Comparison of ENCODE assay signal across 8 mouse cellular contexts in the genomic region with DNA sequence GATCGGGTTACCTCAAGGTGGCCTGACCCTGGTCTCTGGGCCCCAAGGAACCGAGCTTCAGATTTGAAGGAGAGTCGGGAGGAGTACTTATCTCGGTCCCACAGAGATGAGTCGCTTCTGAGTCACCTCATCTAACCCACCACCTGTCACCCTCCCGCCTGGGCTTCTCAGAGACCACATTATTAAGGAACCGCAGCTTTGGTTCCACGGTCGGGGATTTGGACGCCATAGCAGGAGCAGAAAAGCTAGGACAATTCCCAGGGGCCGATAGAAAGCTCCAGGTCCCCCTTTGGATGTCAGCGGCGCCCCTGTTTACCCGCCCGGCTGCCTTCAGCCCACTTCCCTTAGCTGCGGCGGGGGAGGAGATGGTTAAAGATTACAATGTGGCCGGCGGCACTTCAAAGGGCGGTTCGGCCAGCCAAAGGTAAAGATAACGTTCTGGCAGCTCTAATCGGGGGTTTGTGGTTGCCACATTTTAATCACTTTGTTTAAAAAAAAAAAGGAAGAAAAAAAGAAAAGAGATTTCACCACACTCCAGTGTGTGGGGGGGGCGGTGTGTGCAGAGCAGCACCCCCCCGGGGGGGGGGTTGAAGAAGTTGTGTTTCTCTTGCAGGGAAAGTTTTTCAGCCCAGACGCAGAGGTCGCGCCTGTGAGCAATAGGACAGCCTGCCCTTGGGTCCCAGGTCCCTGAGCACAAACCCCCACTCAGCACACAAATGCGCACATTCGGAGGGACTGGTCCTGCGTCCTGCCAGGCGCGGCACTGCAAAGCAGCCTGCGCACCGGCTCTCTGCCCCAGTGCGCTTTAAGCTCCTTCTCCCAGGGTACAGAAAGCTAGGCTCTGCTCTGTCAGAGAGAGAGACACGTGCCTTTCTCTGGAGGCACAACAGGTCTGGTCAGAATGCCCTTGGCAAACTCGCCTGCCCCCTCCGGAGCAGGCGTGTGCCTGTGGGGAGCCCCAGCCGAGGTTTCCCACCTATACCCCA. TPM values are rescaled to one million over a fixed set of nuclear protein-coding genes. Genes with fewer than 3 reads are reported as not detected.
DNase-seq lines count a peak whose midpoint lies in the region; ATAC-seq and TF ChIP-seq lines count a peak whose summit lies in the region.

No protein-coding gene starts in this region.

- TF ChIP-seq POLR2A in cortical plate, adult 2 months (IDR thresholded peaks at IDR 0.05; ENCODE audit: extremely low read depth, insufficient read depth, low read length): no peak

- H3K36me3 ChIP-seq in hindbrain, embryonic 15.5 days: no peaks in the 10 kb centered on the region
- H3K36me3 ChIP-seq in lung, postnatal 0 days (ENCODE audit: insufficient read depth, low read length): no peaks in the 10 kb centered on the region
- no peaks in the 10 kb centered on the region for H3K36me3 ChIP-seq in stomach, embryonic 14.5 days (ENCODE audit: control insufficient read depth, insufficient read depth, low read length)

- H3K9me3 ChIP-seq in hindbrain, embryonic 15.5 days: no peaks in the 10 kb centered on the region
- no peaks in the 10 kb centered on the region for H3K9me3 ChIP-seq in lung, postnatal 0 days (ENCODE audit: low read length)
- H3K9me3 ChIP-seq in stomach, embryonic 14.5 days (ENCODE audit: control insufficient read depth, low read depth, low read length): no peaks in the 10 kb centered on the region

- TF ChIP-seq CTCF in cortical plate, adult 2 months (IDR thresholded peaks at IDR 0.05; ENCODE audit: extremely low read depth, insufficient read depth, low read length): no peak
- TF ChIP-seq CTCF in lung, postnatal 0 days (IDR thresholded peaks at IDR 0.05): no peak

- no peak for DNase-seq in frontal cortex, postnatal 10 days (ENCODE audit: low spot score in 2 of 2)
- DNase-seq in MEL-GATA-1-ER (ENCODE audit: extremely low read depth, low read depth): peak; percentile 37
- DNase-seq in lung, postnatal 0 days (ENCODE audit: low spot score): peak; percentile 45
- DNase-seq in urinary bladder, postnatal 10 days (ENCODE audit: low spot score): no peak

- ATAC-seq in frontal cortex, adult (ENCODE audit: low TSS enrichment): peak; percentile 64
- peak; percentile 76 for ATAC-seq in hindbrain, embryonic 15.5 days (ENCODE audit: low FRiP score, low read depth)
- ATAC-seq in lung, postnatal 0 days: peak; percentile 72
- peak; percentile 71 for ATAC-seq in stomach, embryonic 14.5 days (ENCODE audit: insufficient number of reproducible peaks, insufficient read depth, low FRiP score, low read depth)

- H3K4me3 ChIP-seq in cortical plate, adult 2 months (ENCODE audit: insufficient read depth, low read length): peak overlapping the region; percentile 54
- peak overlapping the region; percentile 54 for H3K4me3 ChIP-seq in hindbrain, embryonic 15.5 days
- H3K4me3 ChIP-seq in lung, postnatal 0 days (ENCODE audit: low read depth, low read length): peak overlapping the region; percentile 28
- peak overlapping the region; percentile 47 for H3K4me3 ChIP-seq in stomach, embryonic 14.5 days (ENCODE audit: low read depth, low read length)

- no peak for TF ChIP-seq EP300 in lung, postnatal 0 days (IDR thresholded peaks at IDR 0.05)

- WGBS in hindbrain, embryonic 15.5 days: under 1% methylated on average over 41 of the region's 41 CpGs
- WGBS in lung, postnatal 0 days: under 1% methylated on average over 41 of the region's 41 CpGs
- under 1% methylated on average over 41 of the region's 41 CpGs for WGBS in stomach, embryonic 14.5 days

- H3K4me1 ChIP-seq in cortical plate, adult 2 months (ENCODE audit: control insufficient read depth, insufficient read depth, low read length): no peaks in the 10 kb centered on the region; the same call in 1 of the 2 replicates
- H3K4me1 ChIP-seq in hindbrain, embryonic 15.5 days (replicated peaks): peaks cover 32% of the 10 kb centered on the region
- H3K4me1 ChIP-seq in lung, postnatal 0 days (ENCODE audit: insufficient read depth, low read depth, low read length): peaks cover 7% of the 10 kb centered on the region
- H3K4me1 ChIP-seq in stomach, embryonic 14.5 days (ENCODE audit: control insufficient read depth, insufficient read depth, low read length): peaks cover 8% of the 10 kb centered on the region

- H3K27me3 ChIP-seq in hindbrain, embryonic 15.5 days: peaks cover 37% of the 10 kb centered on the region
- peaks cover 28% of the 10 kb centered on the region for H3K27me3 ChIP-seq in lung, postnatal 0 days (replicated peaks; ENCODE audit: insufficient read depth, low read length)
- H3K27me3 ChIP-seq in stomach, embryonic 14.5 days (ENCODE audit: control insufficient read depth, insufficient read depth, low read length): peaks cover 16% of the 10 kb centered on the region

- peak overlapping the region; percentile 98 for H3K4me2 ChIP-seq in hindbrain, embryonic 15.5 days
- H3K4me2 ChIP-seq in lung, postnatal 0 days (replicated peaks; ENCODE audit: low read depth, low read length): peak overlapping the region; percentile 62
- H3K4me2 ChIP-seq in stomach, embryonic 14.5 days (replicated peaks; ENCODE audit: low read depth, low read length): peak overlapping the region; percentile 94

- no peak overlapping the region for H3K27ac ChIP-seq in cortical plate, adult 2 months (ENCODE audit: insufficient read depth, low read length)
- no peak overlapping the region for H3K27ac ChIP-seq in hindbrain, embryonic 15.5 days (replicated peaks)
- no peak overlapping the region for H3K27ac ChIP-seq in lung, postnatal 0 days (ENCODE audit: low read length)
- H3K27ac ChIP-seq in stomach, embryonic 14.5 days (ENCODE audit: low read length): no peak overlapping the region

- peak overlapping the region; percentile 72 for H3K9ac ChIP-seq in hindbrain, embryonic 15.5 days
- H3K9ac ChIP-seq in lung, postnatal 0 days (replicated peaks; ENCODE audit: low read depth): no peak overlapping the region; the same call in 1 of the 2 replicates
- H3K9ac ChIP-seq in stomach, embryonic 14.5 days (replicated peaks; ENCODE audit: low read depth, low read length): 0 out of 2 replicates have a peak overlapping the region, but pooled peaks have one; percentile 10

RNA-seq across cellular contexts. Expression of gene Lgr5, which starts 1.0 kb away (rescaled TPM):
- polyA plus RNA-seq in cortical plate, adult 2 months (2012; rRNA removed): 1.1 and 1.5 TPM in 2 replicates
- polyA plus RNA-seq in hindbrain, embryonic 15.5 days (2015; fragmentation: Nextera tagmentation; extraction: Ambion mirVana): 2.3 and 2.6 TPM in 2 replicates
- 0.23 and 0.35 TPM in 2 replicates for polyA plus RNA-seq in lung, postnatal 0 days (2015; fragmentation: Nextera tagmentation; extraction: Ambion mirVana)
- polyA plus RNA-seq in stomach, embryonic 14.5 days (2014; fragmentation: Nextera tagmentation; extraction: Ambion mirVana): 3.5 and 4.6 TPM in 2 replicates

RNA-seq across cellular contexts. Expression of gene A930009A15Rik, which starts 16.8 kb away (rescaled TPM):
- polyA plus RNA-seq in cortical plate, adult 2 months (2012; rRNA removed): 0.38 and 0.70 TPM in 2 replicates
- 0.40 and 0.69 TPM in 2 replicates for polyA plus RNA-seq in hindbrain, embryonic 15.5 days (2015; fragmentation: Nextera tagmentation; extraction: Ambion mirVana)
- polyA plus RNA-seq in lung, postnatal 0 days (2015; fragmentation: Nextera tagmentation; extraction: Ambion mirVana): not detected in 2 replicates
- polyA plus RNA-seq in stomach, embryonic 14.5 days (2014; fragmentation: Nextera tagmentation; extraction: Ambion mirVana): not detected in 2 replicates

Comparison
In these comparisons a context has a peak if more than half of its experiments do, and no peak if none do; other contexts are left out.
1. DNase-seq: peak in MEL-GATA-1-ER (single experiment) and lung, postnatal 0 days (single experiment); none in frontal cortex, postnatal 10 days (0 of 2) and urinary bladder, postnatal 10 days (single experiment).
2. Peak in every context shown above with its lines, with median percentiles within 50 percentile points of each other: ATAC-seq, H3K4me3 ChIP-seq and H3K4me2 ChIP-seq.